Mouse (Mus musculus) heart, adult 2 months (tissue): ENCODE data around the gene Adgb. TPM values are rescaled to one million over a fixed set of nuclear protein-coding genes. Genes with fewer than 3 reads are reported as not detected.

ENCODE experiments used
- DNase-seq, 2 experiments: peaks; one replicate each; pipeline ENCODE4 v3.0.0; 2021
- H3K27ac ChIP-seq: fragments of 200-600 bp; 2 replicates; pipeline ENCODE4 v1.8.1; 2022
- H3K27me3 ChIP-seq: fragments of 200-500 bp; 2 replicates; pipeline ENCODE4 v1.6.1; 2012; ENCODE audit warnings: mild to moderate bottlenecking, low read length, inconsistent platforms, mixed read lengths; ENCODE audit not compliant: control insufficient read depth, insufficient read depth
- H3K36me3 ChIP-seq: fragments of 200-500 bp; 2 replicates; pipeline ENCODE4 v1.6.1; 2012; ENCODE audit warnings: low read length, inconsistent platforms; ENCODE audit not compliant: control insufficient read depth, insufficient read depth
- H3K4me1 ChIP-seq: fragments of 200-500 bp; 2 replicates; pipeline ENCODE4 v1.6.1; 2011; ENCODE audit warnings: low read length; ENCODE audit not compliant: control insufficient read depth, insufficient read depth
- H3K4me3 ChIP-seq: fragments of 200-600 bp; 2 replicates; pipeline ENCODE4 v1.8.1; 2022
- H3K79me2 ChIP-seq: fragments of 200-500 bp; replicated peaks from 2 replicates; pipeline ENCODE4 v1.6.1; 2012; ENCODE audit warnings: mild to moderate bottlenecking, inconsistent platforms, low read length, moderate library complexity, mixed read lengths; ENCODE audit not compliant: control insufficient read depth, insufficient read depth
- H3K9ac ChIP-seq: fragments of 200-500 bp; 2 replicates; pipeline ENCODE4 v1.6.1; 2012; ENCODE audit warnings: low read depth, mild to moderate bottlenecking, control low read depth, inconsistent platforms, low read length, mixed read lengths
- CTCF ChIP-seq: fragments of 200-600 bp; IDR thresholded peaks from 2 replicates; pipeline ENCODE4 v1.8.1; 2022; ENCODE audit warnings: antibody characterized with exemption, mild to moderate bottlenecking, moderate library complexity
- EP300 ChIP-seq: fragments of 200-500 bp; IDR thresholded peaks from 2 replicates; pipeline ENCODE4 v1.6.1; 2011; ENCODE audit warnings: low read depth, low read length, control low read depth; ENCODE audit not compliant: insufficient read depth
- POLR2A ChIP-seq: fragments of 200-500 bp; IDR thresholded peaks from 2 replicates; pipeline ENCODE4 v1.6.1; 2011; ENCODE audit warnings: mild to moderate bottlenecking, low read depth, low read length, control low read depth; ENCODE audit not compliant: insufficient read depth
- WGBS: fragments of 180-500 bp; shearing (Covaris S2); methylation state at CpG from one replicate; pipeline ENCODE4 v1.1.7; 2018; 5-methylcytosine and 5-hydroxymethylcytosine counted together
- intact Hi-C: fragments of 180-260 bp; cut with DNase I; formaldehyde crosslinking; loops from one replicate; pipeline ENCODE4 v1.15.1; 2025
- polyA plus RNA-seq: library from polyadenylated mRNA; depleted of rRNA; stranded (reverse); fragments of >200 nt; gene quantifications from 2 replicates; pipeline ENCODE4 v1.2.3, GENCODE M21; 2012
- total RNA-seq, 2 experiments: library from RNA; stranded (reverse); gene quantifications; 2 replicates each; pipeline ENCODE4 v1.2.3; 2021

Adgb gene
- total and polyA plus RNA-seq, 3 experiments, result 0.07 to 0.27 TPM; not detected in 1

- Histone ChIP-seq H3K27ac (no peak overlapping the region), H3K4me1 (no peaks in the 10 kb centered on the region), H3K36me3 (no peaks in the 10 kb centered on the region), H3K9ac (no peak overlapping the region), H3K4me3 (no peak overlapping the region), H3K79me2 (no peaks in the 10 kb centered on the region), H3K27me3 (no peaks in the 10 kb centered on the region)
- no peak for DNase-seq
- WGBS, result 51% methylated on average over 2 of the region's 2 CpGs
- TF ChIP-seq EP300 (no peak), CTCF (no peak), POLR2A (no peak)
- intact Hi-C loops, result no loop called here
Measured at GRCm38 (mm10) chr10:10460113-10460512, 12.0 kb downstream of the Adgb start.

- Histone ChIP-seq H3K27me3 (no peaks in the 10 kb centered on the region), H3K27ac (no peak overlapping the region), H3K4me1 (no peaks in the 10 kb centered on the region), H3K9ac (no peak overlapping the region), H3K4me3 (no peak overlapping the region), H3K79me2 (no peaks in the 10 kb centered on the region), H3K36me3 (no peaks in the 10 kb centered on the region)
- TF ChIP-seq CTCF (no peak), EP300 (no peak), POLR2A (no peak)
- DNase-seq, result peak in 1 of 2 experiments; percentile 32
- intact Hi-C loops, result no loop called here
- 56% methylated on average over 5 of the region's 5 CpGs for WGBS
Measured at GRCm38 (mm10) chr10:10456991-10457390, 15.1 kb downstream of the Adgb start.

GRCm38 (mm10) chr10:10449067-10449466, 23.1 kb downstream of the Adgb start:
- Histone ChIP-seq H3K79me2 (no peaks in the 10 kb centered on the region), H3K27me3 (no peaks in the 10 kb centered on the region), H3K9ac (no peak overlapping the region), H3K36me3 (no peaks in the 10 kb centered on the region), H3K4me3 (no peak overlapping the region), H3K4me1 (no peaks in the 10 kb centered on the region), H3K27ac (no peak overlapping the region)
- DNase-seq, result no peak
- TF ChIP-seq POLR2A (no peak), EP300 (no peak), CTCF (no peak)
- intact Hi-C loops, result no loop called here
- WGBS, result 63% methylated on average over 3 of the region's 3 CpGs

GRCm38 (mm10) chr10:10444841-10445466, 27.2 kb downstream of the Adgb start:
- Histone ChIP-seq H3K4me1 (no peaks in the 10 kb centered on the region), H3K79me2 (no peaks in the 10 kb centered on the region), H3K4me3 (no peak overlapping the region), H3K9ac (no peak overlapping the region), H3K27me3 (no peaks in the 10 kb centered on the region), H3K27ac (no peak overlapping the region), H3K36me3 (no peaks in the 10 kb centered on the region)
- TF ChIP-seq CTCF, result no peak
- TF ChIP-seq POLR2A, result no peak
- no peak for TF ChIP-seq EP300
- intact Hi-C loops, result no loop called here
- 63% methylated on average over 3 of the region's 3 CpGs for WGBS
- no peak for DNase-seq

- H3K4me1 ChIP-seq, result no peaks in the 10 kb centered on the region
- no peaks in the 10 kb centered on the region for H3K27me3 ChIP-seq
- no peaks in the 10 kb centered on the region for H3K36me3 ChIP-seq
- H3K9ac ChIP-seq, result no peak overlapping the region
- TF ChIP-seq POLR2A (no peak), EP300 (no peak), CTCF (no peak)
- no peak overlapping the region for H3K27ac ChIP-seq
- intact Hi-C loops, result no loop called here
- H3K79me2 ChIP-seq, result no peaks in the 10 kb centered on the region
- DNase-seq, result no peak
- no peak overlapping the region for H3K4me3 ChIP-seq
Measured at GRCm38 (mm10) chr10:10443558-10443957, 28.6 kb downstream of the Adgb start.

- WGBS, result 77% methylated on average over 1 of the region's 1 CpGs
- Histone ChIP-seq H3K4me3 (no peak overlapping the region), H3K27me3 (no peaks in the 10 kb centered on the region), H3K36me3 (no peaks in the 10 kb centered on the region), H3K79me2 (no peaks in the 10 kb centered on the region), H3K4me1 (no peaks in the 10 kb centered on the region), H3K9ac (no peak overlapping the region), H3K27ac (no peak overlapping the region)
- TF ChIP-seq POLR2A (no peak), CTCF (no peak), EP300 (no peak)
- DNase-seq, result no peak
- intact Hi-C loops, result no loop called here
Measured at GRCm38 (mm10) chr10:10435014-10435413, 37.1 kb downstream of the Adgb start.
